Mouse (Mus musculus) MEL (cell line): ENCODE measurements around the gene Spcs2.

Source experiments
- CHD2 ChIP-seq: IDR thresholded peaks from 2 replicates; pipeline ENCODE4 v1.6.1; 2011; ENCODE audit warnings: low read length, improper control_type of control experiment
- CTCF ChIP-seq, 3 experiments: IDR thresholded peaks in 2 of 3; conservative IDR thresholded peaks in 1 of 3; 2 replicates each; pipeline ENCODE4 v1.5.1; 2011 to 2012; ENCODE audit warnings: low read length in 3 of 3, low read depth in 2 of 3, mild to moderate bottlenecking in 2 of 3, improper control_type of control experiment in 1 of 3, inconsistent platforms in 1 of 3, mixed read lengths in 1 of 3, moderate library complexity in 1 of 3; ENCODE audit not compliant: control insufficient read depth in 1 of 3, insufficient read depth in 1 of 3, poor library complexity in 1 of 3, severe bottlenecking in 1 of 3
- EP300 ChIP-seq, 2 experiments: IDR thresholded peaks; 2 replicates each; pipeline ENCODE4 v1.6.1; 2011; ENCODE audit warnings: improper control_type of control experiment in 2 of 2, low read length in 2 of 2, low read depth in 1 of 2, mild to moderate bottlenecking in 1 of 2
- GABPA ChIP-seq: IDR thresholded peaks from 2 replicates; pipeline ENCODE4 v1.6.1; 2012; ENCODE audit warnings: low read depth, mild to moderate bottlenecking, inconsistent platforms, low read length, improper control_type of control experiment, moderate library complexity
- MAZ ChIP-seq: IDR thresholded peaks from 2 replicates; pipeline ENCODE4 v1.6.1; 2012; ENCODE audit warnings: low read depth, mild to moderate bottlenecking, inconsistent platforms, low read length, improper control_type of control experiment
- MEF2A ChIP-seq: IDR thresholded peaks from 2 replicates; pipeline ENCODE4 v1.6.1; 2014; ENCODE audit warnings: low read depth, mild to moderate bottlenecking, inconsistent platforms, low read length, improper control_type of control experiment; ENCODE audit not compliant: poor library complexity, insufficient replicate concordance, severe bottlenecking; ENCODE audit errors: extremely low read depth
- POLR2A ChIP-seq, 2 experiments: IDR thresholded peaks; 2 replicates each; pipeline ENCODE4 v1.6.1; 2011 to 2012; ENCODE audit warnings: low read length in 2 of 2, mild to moderate bottlenecking in 2 of 2, control low read depth in 1 of 2, improper control_type of control experiment in 1 of 2, low read depth in 1 of 2, moderate library complexity in 1 of 2; ENCODE audit not compliant: control insufficient read depth in 1 of 2, insufficient read depth in 1 of 2, poor library complexity in 1 of 2
- TAL1 ChIP-seq: IDR thresholded peaks from 2 replicates; pipeline ENCODE4 v1.6.1; 2012; ENCODE audit warnings: mild to moderate bottlenecking, inconsistent platforms, low read length, moderate library complexity, mixed read lengths
- ZKSCAN1 ChIP-seq: IDR thresholded peaks from 2 replicates; pipeline ENCODE4 v1.6.1; 2012; ENCODE audit warnings: low read depth, mild to moderate bottlenecking, inconsistent platforms, low read length, improper control_type of control experiment, moderate library complexity
- ZMIZ1 ChIP-seq: IDR thresholded peaks from 2 replicates; pipeline ENCODE4 v1.6.1; 2012; ENCODE audit warnings: low read depth, mild to moderate bottlenecking, inconsistent platforms, low read length, improper control_type of control experiment, moderate library complexity
- ZNF384 ChIP-seq: IDR thresholded peaks from 2 replicates; pipeline ENCODE4 v1.6.1; 2012; ENCODE audit warnings: low read depth, mild to moderate bottlenecking, inconsistent platforms, low read length, improper control_type of control experiment

DNA sequence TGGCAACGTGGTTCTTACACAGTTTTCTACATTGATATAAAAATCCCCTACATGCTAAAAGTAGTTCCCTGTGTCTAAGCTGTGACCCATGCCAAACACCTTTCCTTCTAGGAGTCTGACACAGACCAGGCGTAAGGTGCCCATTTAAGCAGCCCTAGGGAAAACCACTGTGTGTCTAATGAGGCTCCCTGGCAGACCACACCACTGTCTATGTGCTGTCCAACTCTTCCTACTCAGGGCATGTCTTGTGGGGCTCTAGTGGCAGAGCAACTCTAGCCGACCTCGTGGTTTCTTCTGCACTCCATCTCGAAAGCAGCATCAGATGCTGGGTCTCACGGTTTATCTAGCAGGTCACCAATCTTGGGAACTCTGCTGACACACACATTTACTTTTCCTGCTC is 11.6 kb downstream of the Spcs2 start:
- TF ChIP-seq POLR2A (IDR thresholded peaks at IDR 0.05; ENCODE audit: control insufficient read depth in 1 of 2, insufficient read depth in 1 of 2, low read depth in 1 of 2, low read length in 2 of 2, poor library complexity in 1 of 2) (no peak), EP300 (IDR thresholded peaks at IDR 0.05; ENCODE audit: low read depth in 1 of 2, low read length in 2 of 2) (no peak), ZNF384 (no peak), TAL1 (no peak), CTCF (IDR thresholded peaks at IDR 0.05 in 2 of 3, conservative IDR thresholded peaks at IDR 0.05 in 1 of 3; ENCODE audit: control insufficient read depth in 1 of 3, insufficient read depth in 1 of 3, low read depth in 2 of 3, low read length in 3 of 3, poor library complexity in 1 of 3, severe bottlenecking in 1 of 3) (no peak), CHD2 (no peak), GABPA (no peak), ZMIZ1 (no peak), MEF2A (no peak), ZKSCAN1 (no peak), MAZ (no peak)
